Mouse (Mus musculus): ENCODE measurements at regions not wholly inside any gene's neighbourhood (a gene's known extent, or its start where the extent isn't known, plus 50 kb on each side); places are given as distances from the start of the nearest gene placed in this dataset.

- H3K36me3 ChIP-seq (ENCODE audit: control insufficient read depth, insufficient read depth, low read length) = no peaks in the 10 kb centered on the region
- no peak overlapping the region for H3K27ac ChIP-seq (ENCODE audit: low read depth, low read length)
- H3K4me2 ChIP-seq (ENCODE audit: low read depth) = no peak overlapping the region
- H3K9me3 ChIP-seq (ENCODE audit: control insufficient read depth, low read length) = no peaks in the 10 kb centered on the region
- ATAC-seq (ENCODE audit: insufficient read depth, low FRiP score, low TSS enrichment) = no peak
- no peak overlapping the region for H3K4me3 ChIP-seq (ENCODE audit: low read depth, low read length)
- 93% methylated on average over 4 of the region's 4 CpGs for WGBS
- no peak overlapping the region for H3K9ac ChIP-seq (ENCODE audit: low read length)
- no peaks in the 10 kb centered on the region for H3K27me3 ChIP-seq (ENCODE audit: control insufficient read depth, insufficient read depth, low read length)
- no peak for DNase-seq (ENCODE audit: low spot score)
- no peaks in the 10 kb centered on the region for H3K4me1 ChIP-seq (ENCODE audit: control insufficient read depth, insufficient read depth, low read length)
Observed at GRCm38 (mm10) chr12:51294971-51295477, 52.8 kb upstream of the G2e3 start.

GRCm38 (mm10) chr12:51278358-51278757 is 69.5 kb upstream of the G2e3 start:
- H3K4me1 ChIP-seq (ENCODE audit: control insufficient read depth, insufficient read depth, low read length) = no peaks in the 10 kb centered on the region
- DNase-seq (ENCODE audit: low spot score) (no peak), ATAC-seq (ENCODE audit: insufficient read depth, low FRiP score, low TSS enrichment) (no peak)
- WGBS = 98% methylated on average over 1 of the region's 1 CpGs
- H3K36me3 ChIP-seq (ENCODE audit: control insufficient read depth, insufficient read depth, low read length) = no peaks in the 10 kb centered on the region
- H3K4me2 ChIP-seq (ENCODE audit: low read depth) = no peak overlapping the region
- no peaks in the 10 kb centered on the region for H3K27me3 ChIP-seq (ENCODE audit: control insufficient read depth, insufficient read depth, low read length)
- no peaks in the 10 kb centered on the region for H3K9me3 ChIP-seq (ENCODE audit: control insufficient read depth, low read length)
- no peak overlapping the region for H3K9ac ChIP-seq (ENCODE audit: low read length)
- H3K4me3 ChIP-seq (ENCODE audit: low read depth, low read length) = no peak overlapping the region
- H3K27ac ChIP-seq (ENCODE audit: low read depth, low read length) = no peak overlapping the region

- H3K4me3 ChIP-seq (ENCODE audit: low read depth, low read length) = no peak overlapping the region
- H3K4me1 ChIP-seq (ENCODE audit: control insufficient read depth, insufficient read depth, low read length) = no peaks in the 10 kb centered on the region
- DNase-seq (ENCODE audit: low spot score) (no peak), ATAC-seq (ENCODE audit: insufficient read depth, low FRiP score, low TSS enrichment) (peak; percentile 41; the same call in 1 of the 2 replicates)
- H3K9ac ChIP-seq (ENCODE audit: low read length) = no peak overlapping the region
- no peaks in the 10 kb centered on the region for H3K27me3 ChIP-seq (ENCODE audit: control insufficient read depth, insufficient read depth, low read length)
- H3K27ac ChIP-seq (ENCODE audit: low read depth, low read length) = no peak overlapping the region
- no peak overlapping the region for H3K4me2 ChIP-seq (ENCODE audit: low read depth)
- H3K9me3 ChIP-seq (ENCODE audit: control insufficient read depth, low read length) = no peaks in the 10 kb centered on the region
- no peaks in the 10 kb centered on the region for H3K36me3 ChIP-seq (ENCODE audit: control insufficient read depth, insufficient read depth, low read length)
- 52% methylated on average over 14 of the region's 14 CpGs for WGBS
Observed at GRCm38 (mm10) chr12:51275818-51276538, 71.9 kb upstream of the G2e3 start.

- Histone ChIP-seq H3K27me3 (ENCODE audit: control insufficient read depth, insufficient read depth, low read length) (no peaks in the 10 kb centered on the region), H3K36me3 (ENCODE audit: control insufficient read depth, insufficient read depth, low read length) (no peaks in the 10 kb centered on the region), H3K9me3 (ENCODE audit: control insufficient read depth, low read length) (no peaks in the 10 kb centered on the region), H3K4me1 (ENCODE audit: control insufficient read depth, insufficient read depth, low read length) (no peaks in the 10 kb centered on the region), H3K4me3 (ENCODE audit: low read depth, low read length) (no peak overlapping the region), H3K27ac (ENCODE audit: low read depth, low read length) (no peak overlapping the region), H3K9ac (ENCODE audit: low read length) (no peak overlapping the region), H3K4me2 (ENCODE audit: low read depth) (no peak overlapping the region)
- ATAC-seq (ENCODE audit: insufficient read depth, low FRiP score, low TSS enrichment) (no peak), DNase-seq (ENCODE audit: low spot score) (no peak)
- 93% methylated on average over 5 of the region's 5 CpGs for WGBS
Observed at GRCm38 (mm10) chr12:51273486-51273885, 74.4 kb upstream of the G2e3 start.

- H3K4me3 ChIP-seq (ENCODE audit: low read depth, low read length) = no peak overlapping the region
- no peaks in the 10 kb centered on the region for H3K36me3 ChIP-seq (ENCODE audit: control insufficient read depth, insufficient read depth, low read length)
- ATAC-seq (ENCODE audit: insufficient read depth, low FRiP score, low TSS enrichment) = no peak
- H3K9ac ChIP-seq (ENCODE audit: low read length) = no peak overlapping the region
- no peak overlapping the region for H3K4me2 ChIP-seq (ENCODE audit: low read depth)
- H3K27ac ChIP-seq (ENCODE audit: low read depth, low read length) = no peak overlapping the region
- no peaks in the 10 kb centered on the region for H3K4me1 ChIP-seq (ENCODE audit: control insufficient read depth, insufficient read depth, low read length)
- WGBS = 81% methylated on average over 7 of the region's 7 CpGs
- no peak for DNase-seq (ENCODE audit: low spot score)
- H3K9me3 ChIP-seq (ENCODE audit: control insufficient read depth, low read length) = no peaks in the 10 kb centered on the region
- H3K27me3 ChIP-seq (ENCODE audit: control insufficient read depth, insufficient read depth, low read length) = no peaks in the 10 kb centered on the region
Observed at GRCm38 (mm10) chr12:51242839-51243238, 105.0 kb upstream of the G2e3 start.

- no peaks in the 10 kb centered on the region for H3K9me3 ChIP-seq (ENCODE audit: control insufficient read depth, low read length)
- H3K27ac ChIP-seq (ENCODE audit: low read depth, low read length) = no peak overlapping the region
- H3K4me1 ChIP-seq (ENCODE audit: control insufficient read depth, insufficient read depth, low read length) = no peaks in the 10 kb centered on the region
- ATAC-seq (ENCODE audit: insufficient read depth, low FRiP score, low TSS enrichment) = no peak
- H3K4me2 ChIP-seq (ENCODE audit: low read depth) = no peak overlapping the region
- no peak for DNase-seq (ENCODE audit: low spot score)
- 88% methylated on average over 7 of the region's 7 CpGs for WGBS
- no peaks in the 10 kb centered on the region for H3K27me3 ChIP-seq (ENCODE audit: control insufficient read depth, insufficient read depth, low read length)
- no peak overlapping the region for H3K9ac ChIP-seq (ENCODE audit: low read length)
- no peaks in the 10 kb centered on the region for H3K36me3 ChIP-seq (ENCODE audit: control insufficient read depth, insufficient read depth, low read length)
- H3K4me3 ChIP-seq (ENCODE audit: low read depth, low read length) = no peak overlapping the region
Observed at GRCm38 (mm10) chr12:51241131-51241781, 106.6 kb upstream of the G2e3 start.

GRCm38 (mm10) chr12:51211691-51212090 is 136.2 kb upstream of the G2e3 start:
- ATAC-seq (ENCODE audit: insufficient read depth, low FRiP score, low TSS enrichment) (no peak), DNase-seq (ENCODE audit: low spot score) (no peak)
- no peak overlapping the region for H3K4me2 ChIP-seq (ENCODE audit: low read depth)
- H3K27ac ChIP-seq (ENCODE audit: low read depth, low read length) = no peak overlapping the region
- H3K4me1 ChIP-seq (ENCODE audit: control insufficient read depth, insufficient read depth, low read length) = no peaks in the 10 kb centered on the region
- no peaks in the 10 kb centered on the region for H3K27me3 ChIP-seq (ENCODE audit: control insufficient read depth, insufficient read depth, low read length)
- 40% methylated on average over 2 of the region's 2 CpGs for WGBS
- H3K4me3 ChIP-seq (ENCODE audit: low read depth, low read length) = no peak overlapping the region
- no peak overlapping the region for H3K9ac ChIP-seq (ENCODE audit: low read length)
- H3K36me3 ChIP-seq (ENCODE audit: control insufficient read depth, insufficient read depth, low read length) = no peaks in the 10 kb centered on the region
- no peaks in the 10 kb centered on the region for H3K9me3 ChIP-seq (ENCODE audit: control insufficient read depth, low read length)

- Histone ChIP-seq H3K9ac (ENCODE audit: low read length) (no peak overlapping the region), H3K9me3 (ENCODE audit: control insufficient read depth, low read length) (no peaks in the 10 kb centered on the region), H3K36me3 (ENCODE audit: control insufficient read depth, insufficient read depth, low read length) (no peaks in the 10 kb centered on the region), H3K4me2 (ENCODE audit: low read depth) (no peak overlapping the region), H3K4me1 (ENCODE audit: control insufficient read depth, insufficient read depth, low read length) (no peaks in the 10 kb centered on the region), H3K4me3 (ENCODE audit: low read depth, low read length) (no peak overlapping the region), H3K27ac (ENCODE audit: low read depth, low read length) (no peak overlapping the region), H3K27me3 (ENCODE audit: control insufficient read depth, insufficient read depth, low read length) (no peaks in the 10 kb centered on the region)
- no peak for DNase-seq (ENCODE audit: low spot score)
- no peak for ATAC-seq (ENCODE audit: insufficient read depth, low FRiP score, low TSS enrichment)
- WGBS = 75% methylated on average over 5 of the region's 5 CpGs
Observed at GRCm38 (mm10) chr12:51196289-51196688, 151.6 kb upstream of the G2e3 start.

GRCm38 (mm10) chr12:51195136-51195535 is 152.7 kb upstream of the G2e3 start:
- Histone ChIP-seq H3K36me3 (ENCODE audit: control insufficient read depth, insufficient read depth, low read length) (no peaks in the 10 kb centered on the region), H3K27me3 (ENCODE audit: control insufficient read depth, insufficient read depth, low read length) (no peaks in the 10 kb centered on the region), H3K9ac (ENCODE audit: low read length) (no peak overlapping the region), H3K4me1 (ENCODE audit: control insufficient read depth, insufficient read depth, low read length) (no peaks in the 10 kb centered on the region), H3K4me2 (ENCODE audit: low read depth) (no peak overlapping the region), H3K9me3 (ENCODE audit: control insufficient read depth, low read length) (no peaks in the 10 kb centered on the region), H3K27ac (ENCODE audit: low read depth, low read length) (no peak overlapping the region), H3K4me3 (ENCODE audit: low read depth, low read length) (no peak overlapping the region)
- no peak for DNase-seq (ENCODE audit: low spot score)
- ATAC-seq (ENCODE audit: insufficient read depth, low FRiP score, low TSS enrichment) = no peak
- WGBS = 92% methylated on average over 8 of the region's 8 CpGs

Measured in neural tube, embryonic 11.5 days (tissue).